Mouse (Mus musculus): ENCODE measurements around the gene Trmt6. TPM values are rescaled to one million over a fixed set of nuclear protein-coding genes. Genes with fewer than 3 reads are reported as not detected.

The Trmt6 gene
- polyA plus RNA-seq, 1 experiment from 2014 or later: 37.4 TPM

GRCm38 (mm10) chr2:132770822-132771221 is 45.0 kb downstream of the Trmt6 start:
- Histone ChIP-seq H3K9ac (ENCODE audit: low read length) (no peak overlapping the region), H3K36me3 (ENCODE audit: control insufficient read depth, insufficient read depth, low read length) (no peaks in the 10 kb centered on the region), H3K4me1 (replicated peaks; ENCODE audit: control insufficient read depth, insufficient read depth, low read length) (no peaks in the 10 kb centered on the region), H3K4me3 (ENCODE audit: low read depth, low read length) (no peak overlapping the region), H3K4me2 (ENCODE audit: low read depth, low read length, severe bottlenecking) (no peak overlapping the region), H3K27ac (ENCODE audit: low read depth, low read length) (no peak overlapping the region), H3K27me3 (ENCODE audit: control insufficient read depth, insufficient read depth, low read length) (no peaks in the 10 kb centered on the region), H3K9me3 (ENCODE audit: control insufficient read depth, low read length) (no peaks in the 10 kb centered on the region)
- no peak for DNase-seq (ENCODE audit: low spot score)
- ATAC-seq (replicated peaks; ENCODE audit: low FRiP score): no peak
- WGBS: 92% methylated on average over 1 of the region's 1 CpGs

GRCm38 (mm10) chr2:132757911-132758310 is 57.9 kb downstream of the Trmt6 start:
- 74% methylated on average over 5 of the region's 5 CpGs for WGBS
- Histone ChIP-seq H3K9me3 (ENCODE audit: control insufficient read depth, low read length) (no peaks in the 10 kb centered on the region), H3K36me3 (ENCODE audit: control insufficient read depth, insufficient read depth, low read length) (no peaks in the 10 kb centered on the region), H3K4me1 (replicated peaks; ENCODE audit: control insufficient read depth, insufficient read depth, low read length) (no peaks in the 10 kb centered on the region), H3K4me3 (ENCODE audit: low read depth, low read length) (no peak overlapping the region), H3K4me2 (ENCODE audit: low read depth, low read length, severe bottlenecking) (no peak overlapping the region), H3K27me3 (ENCODE audit: control insufficient read depth, insufficient read depth, low read length) (no peaks in the 10 kb centered on the region), H3K27ac (ENCODE audit: low read depth, low read length) (no peak overlapping the region), H3K9ac (ENCODE audit: low read length) (no peak overlapping the region)
- ATAC-seq (replicated peaks; ENCODE audit: low FRiP score): no peak
- DNase-seq (ENCODE audit: low spot score): no peak

Other genes starting within 250 kb of the Trmt6 start
- 41.9 and 49.4 TPM in 2 replicates for gene Gpcpd1, start 228.3 kb downstream of the Trmt6 start, polyA plus RNA-seq (2014; fragmentation: Nextera tagmentation; extraction: Ambion mirVana)
- gene Shld1, start 129.1 kb downstream of the Trmt6 start, polyA plus RNA-seq (2014; fragmentation: Nextera tagmentation; extraction: Ambion mirVana): 17.6 and 18.4 TPM in 2 replicates
- 5.9 TPM in 2 replicates for gene Chgb, start 34.8 kb downstream of the Trmt6 start, polyA plus RNA-seq (2014; fragmentation: Nextera tagmentation; extraction: Ambion mirVana)
- 28.6 and 32.4 TPM in 2 replicates for gene Mcm8, start 86 bp upstream of the Trmt6 start, polyA plus RNA-seq (2014; fragmentation: Nextera tagmentation; extraction: Ambion mirVana)
- 26.9 and 29.7 TPM in 2 replicates for gene Crls1, start 30.6 kb upstream of the Trmt6 start, polyA plus RNA-seq (2014; fragmentation: Nextera tagmentation; extraction: Ambion mirVana)
- gene Lrrn4, start 64.8 kb upstream of the Trmt6 start, polyA plus RNA-seq (2014; fragmentation: Nextera tagmentation; extraction: Ambion mirVana): 0.24 and 0.44 TPM in 2 replicates
- gene Fermt1, start 129.9 kb upstream of the Trmt6 start, polyA plus RNA-seq (2014; fragmentation: Nextera tagmentation; extraction: Ambion mirVana): 3.2 TPM in 2 replicates